Mouse (Mus musculus): ENCODE data around the gene Itga9. TPM values are rescaled to one million over a fixed set of nuclear protein-coding genes. Genes with fewer than 3 reads are reported as not detected.

Itga9 gene
- polyA plus RNA-seq, 1 experiment from 2014 or later = 7.4 TPM

GRCm38 (mm10) chr9:118655726-118656125 is 49.2 kb downstream of the Itga9 start:
- H3K36me3 ChIP-seq = peaks cover 36% of the 10 kb centered on the region
- no peak overlapping the region for H3K27ac ChIP-seq
- no peak overlapping the region for H3K4me3 ChIP-seq
- H3K9me3 ChIP-seq = no peaks in the 10 kb centered on the region
- no peak for ATAC-seq (ENCODE audit: insufficient number of reproducible peaks, insufficient read depth, low FRiP score, low TSS enrichment, low read depth)
- no peak overlapping the region for H3K9ac ChIP-seq
- H3K27me3 ChIP-seq = no peaks in the 10 kb centered on the region
- peaks cover 41% of the 10 kb centered on the region for H3K4me1 ChIP-seq
- 82% methylated on average over 3 of the region's 3 CpGs for WGBS
- no peak overlapping the region for H3K4me2 ChIP-seq

GRCm38 (mm10) chr9:118658159-118658558 is 51.7 kb downstream of the Itga9 start:
- no peak overlapping the region for H3K4me2 ChIP-seq
- H3K36me3 ChIP-seq = peaks cover 49% of the 10 kb centered on the region
- no peaks in the 10 kb centered on the region for H3K27me3 ChIP-seq
- no peak overlapping the region for H3K4me3 ChIP-seq
- ATAC-seq (ENCODE audit: insufficient number of reproducible peaks, insufficient read depth, low FRiP score, low TSS enrichment, low read depth) = no peak
- no peak overlapping the region for H3K9ac ChIP-seq
- peaks cover 21% of the 10 kb centered on the region for H3K4me1 ChIP-seq
- H3K9me3 ChIP-seq = no peaks in the 10 kb centered on the region
- 42% methylated on average over 7 of the region's 7 CpGs for WGBS
- H3K27ac ChIP-seq = no peak overlapping the region

- Histone ChIP-seq H3K4me1 (peaks cover 15% of the 10 kb centered on the region), H3K4me3 (no peak overlapping the region), H3K4me2 (no peak overlapping the region), H3K9me3 (no peaks in the 10 kb centered on the region), H3K36me3 (peaks cover 47% of the 10 kb centered on the region), H3K9ac (no peak overlapping the region), H3K27me3 (no peaks in the 10 kb centered on the region), H3K27ac (no peak overlapping the region)
- no peak for ATAC-seq (ENCODE audit: insufficient number of reproducible peaks, insufficient read depth, low FRiP score, low TSS enrichment, low read depth)
- 87% methylated on average over 5 of the region's 5 CpGs for WGBS
Measured at GRCm38 (mm10) chr9:118659809-118660208, 53.3 kb downstream of the Itga9 start.

- no peak for ATAC-seq (ENCODE audit: insufficient number of reproducible peaks, insufficient read depth, low FRiP score, low TSS enrichment, low read depth)
- Histone ChIP-seq H3K36me3 (peaks cover 43% of the 10 kb centered on the region), H3K27ac (no peak overlapping the region), H3K4me3 (no peak overlapping the region), H3K4me2 (no peak overlapping the region), H3K9me3 (no peaks in the 10 kb centered on the region), H3K9ac (no peak overlapping the region), H3K4me1 (peaks cover 10% of the 10 kb centered on the region), H3K27me3 (no peaks in the 10 kb centered on the region)
- WGBS = 79% methylated on average over 7 of the region's 7 CpGs
Measured at GRCm38 (mm10) chr9:118660259-118660658, 53.8 kb downstream of the Itga9 start.

- peaks cover 10% of the 10 kb centered on the region for H3K4me1 ChIP-seq
- WGBS = 91% methylated on average over 8 of the region's 8 CpGs
- no peaks in the 10 kb centered on the region for H3K9me3 ChIP-seq
- ATAC-seq (ENCODE audit: insufficient number of reproducible peaks, insufficient read depth, low FRiP score, low TSS enrichment, low read depth) = no peak
- H3K4me2 ChIP-seq = no peak overlapping the region
- H3K9ac ChIP-seq = no peak overlapping the region
- no peak overlapping the region for H3K27ac ChIP-seq
- H3K36me3 ChIP-seq = peaks cover 58% of the 10 kb centered on the region
- no peaks in the 10 kb centered on the region for H3K27me3 ChIP-seq
- no peak overlapping the region for H3K4me3 ChIP-seq
Measured at GRCm38 (mm10) chr9:118662026-118662425, 55.5 kb downstream of the Itga9 start.

GRCm38 (mm10) chr9:118662476-118662875 is 56.0 kb downstream of the Itga9 start:
- Histone ChIP-seq H3K4me2 (no peak overlapping the region), H3K9me3 (no peaks in the 10 kb centered on the region), H3K4me1 (peaks cover 10% of the 10 kb centered on the region), H3K9ac (no peak overlapping the region), H3K27ac (no peak overlapping the region), H3K4me3 (no peak overlapping the region), H3K27me3 (no peaks in the 10 kb centered on the region), H3K36me3 (peaks cover 61% of the 10 kb centered on the region)
- no peak for ATAC-seq (ENCODE audit: insufficient number of reproducible peaks, insufficient read depth, low FRiP score, low TSS enrichment, low read depth)
- WGBS = 95% methylated on average over 10 of the region's 10 CpGs

- no peak for ATAC-seq (ENCODE audit: insufficient number of reproducible peaks, insufficient read depth, low FRiP score, low TSS enrichment, low read depth)
- no peak overlapping the region for H3K27ac ChIP-seq
- H3K4me3 ChIP-seq = no peak overlapping the region
- WGBS = 78% methylated on average over 6 of the region's 6 CpGs
- H3K9ac ChIP-seq = no peak overlapping the region
- H3K4me2 ChIP-seq = no peak overlapping the region
- no peaks in the 10 kb centered on the region; the same call in 1 of the 2 replicates for H3K4me1 ChIP-seq
- no peaks in the 10 kb centered on the region for H3K9me3 ChIP-seq
- no peaks in the 10 kb centered on the region for H3K27me3 ChIP-seq
- peaks cover 76% of the 10 kb centered on the region for H3K36me3 ChIP-seq
Measured at GRCm38 (mm10) chr9:118663938-118664337, 57.4 kb downstream of the Itga9 start.

GRCm38 (mm10) chr9:118666069-118666468 is 59.6 kb downstream of the Itga9 start:
- Histone ChIP-seq H3K4me1 (no peaks in the 10 kb centered on the region), H3K36me3 (peaks cover 87% of the 10 kb centered on the region)

GRCm38 (mm10) chr9:118669696-118670095 is 63.2 kb downstream of the Itga9 start:
- Histone ChIP-seq H3K4me2 (no peak overlapping the region), H3K9me3 (no peaks in the 10 kb centered on the region), H3K9ac (no peak overlapping the region), H3K27me3 (no peaks in the 10 kb centered on the region), H3K36me3 (peaks cover 83% of the 10 kb centered on the region), H3K27ac (no peak overlapping the region), H3K4me3 (no peak overlapping the region), H3K4me1 (no peaks in the 10 kb centered on the region)
- no peak for ATAC-seq (ENCODE audit: insufficient number of reproducible peaks, insufficient read depth, low FRiP score, low TSS enrichment, low read depth)
- WGBS = 70% methylated on average over 3 of the region's 3 CpGs

More at GRCm38 (mm10) chr9:118666069-118666468, 59.6 kb downstream of the Itga9 start:
- Histone ChIP-seq H3K4me2 (no peak overlapping the region), H3K27ac (no peak overlapping the region), H3K4me3 (no peak overlapping the region), H3K9me3 (no peaks in the 10 kb centered on the region), H3K9ac (no peak overlapping the region), H3K27me3 (no peaks in the 10 kb centered on the region)
- no peak for ATAC-seq (ENCODE audit: insufficient number of reproducible peaks, insufficient read depth, low FRiP score, low TSS enrichment, low read depth)
- 92% methylated on average over 3 of the region's 3 CpGs for WGBS

- no peaks in the 10 kb centered on the region for H3K27me3 ChIP-seq
- 82% methylated on average over 12 of the region's 12 CpGs for WGBS
- H3K36me3 ChIP-seq = peaks cover 58% of the 10 kb centered on the region
- H3K9me3 ChIP-seq = no peaks in the 10 kb centered on the region
- H3K4me2 ChIP-seq = no peak overlapping the region
- no peak for ATAC-seq (ENCODE audit: insufficient number of reproducible peaks, insufficient read depth, low FRiP score, low TSS enrichment, low read depth)
- H3K27ac ChIP-seq = no peak overlapping the region
- no peak overlapping the region for H3K4me3 ChIP-seq
- H3K9ac ChIP-seq = no peak overlapping the region
- peaks cover 37% of the 10 kb centered on the region for H3K4me1 ChIP-seq
Measured at GRCm38 (mm10) chr9:118674277-118674676, 67.8 kb downstream of the Itga9 start.

GRCm38 (mm10) chr9:118674761-118675160 is 68.3 kb downstream of the Itga9 start:
- peaks cover 54% of the 10 kb centered on the region for H3K36me3 ChIP-seq
- H3K4me1 ChIP-seq = peaks cover 37% of the 10 kb centered on the region
- no peak overlapping the region for H3K27ac ChIP-seq
- H3K9me3 ChIP-seq = no peaks in the 10 kb centered on the region
- no peak overlapping the region for H3K4me2 ChIP-seq
- H3K27me3 ChIP-seq = no peaks in the 10 kb centered on the region
- no peak overlapping the region for H3K9ac ChIP-seq
- no peak for ATAC-seq (ENCODE audit: insufficient number of reproducible peaks, insufficient read depth, low FRiP score, low TSS enrichment, low read depth)
- H3K4me3 ChIP-seq = no peak overlapping the region
- WGBS = 90% methylated on average over 15 of the region's 22 CpGs

GRCm38 (mm10) chr9:118675573-118676170 is 69.2 kb downstream of the Itga9 start:
- H3K9me3 ChIP-seq = no peaks in the 10 kb centered on the region
- 87% methylated on average over 8 of the region's 8 CpGs for WGBS
- peaks cover 37% of the 10 kb centered on the region for H3K4me1 ChIP-seq
- H3K4me3 ChIP-seq = no peak overlapping the region
- ATAC-seq (ENCODE audit: insufficient number of reproducible peaks, insufficient read depth, low FRiP score, low TSS enrichment, low read depth) = no peak
- no peak overlapping the region for H3K4me2 ChIP-seq
- no peaks in the 10 kb centered on the region for H3K27me3 ChIP-seq
- H3K27ac ChIP-seq = no peak overlapping the region
- H3K36me3 ChIP-seq = peaks cover 45% of the 10 kb centered on the region
- no peak overlapping the region for H3K9ac ChIP-seq

All from embryonic facial prominence, embryonic 13.5 days (tissue).